Mouse (Mus musculus): ENCODE data around the gene Btbd35f21. TPM values are rescaled to one million over a fixed set of nuclear protein-coding genes. Genes with fewer than 3 reads are reported as not detected.
"Not testable (repeated sequence)": the region's sequence is repeated elsewhere in the genome, so short reads cannot be mapped to it uniquely, and the experiment has no call there.

Gene Btbd35f21
- not detected in 2 replicates for polyA plus RNA-seq (2012; ENCODE audit: insufficient read depth, low replicate concordance)

GRCm38 (mm10) chrX:32725809-32726208, at the start of gene Btbd35f21:
Gene Btbd35f21 (plus strand): TSS chrX:32726109.
- H3K4me3 ChIP-seq (replicated peaks); H3K36me3 ChIP-seq (replicated peaks; ENCODE audit: low read length); H3K4me1 ChIP-seq; H3K9me3 ChIP-seq; H3K27me3 ChIP-seq (replicated peaks): not testable (repeated sequence)

Other genes with a start within 250 kb of the Btbd35f21 start
- not detected in 2 replicates for gene Btbd35f1, start 166.1 kb upstream of the Btbd35f21 start, polyA plus RNA-seq (2012; ENCODE audit: insufficient read depth, low replicate concordance)
- not detected in 2 replicates for gene Gm5926, start 75.4 kb upstream of the Btbd35f21 start, polyA plus RNA-seq (2012; ENCODE audit: insufficient read depth, low replicate concordance)
- not detected in 2 replicates for gene Btbd35f30, start 168.5 kb downstream of the Btbd35f21 start, polyA plus RNA-seq (2012; ENCODE audit: insufficient read depth, low replicate concordance)
- not detected in 2 replicates for gene Gm21789, start 215.7 kb downstream of the Btbd35f21 start, polyA plus RNA-seq (2012; ENCODE audit: insufficient read depth, low replicate concordance)
- not detected in 2 replicates for gene Btbd35f5, start 247.8 kb downstream of the Btbd35f21 start, polyA plus RNA-seq (2012; ENCODE audit: insufficient read depth, low replicate concordance)